Mouse (Mus musculus): ENCODE measurements at regions not wholly inside any gene's neighbourhood (a gene's known extent, or its start where the extent isn't known, plus 50 kb on each side); places are given as distances from the start of the nearest gene placed in this dataset.

DNA sequence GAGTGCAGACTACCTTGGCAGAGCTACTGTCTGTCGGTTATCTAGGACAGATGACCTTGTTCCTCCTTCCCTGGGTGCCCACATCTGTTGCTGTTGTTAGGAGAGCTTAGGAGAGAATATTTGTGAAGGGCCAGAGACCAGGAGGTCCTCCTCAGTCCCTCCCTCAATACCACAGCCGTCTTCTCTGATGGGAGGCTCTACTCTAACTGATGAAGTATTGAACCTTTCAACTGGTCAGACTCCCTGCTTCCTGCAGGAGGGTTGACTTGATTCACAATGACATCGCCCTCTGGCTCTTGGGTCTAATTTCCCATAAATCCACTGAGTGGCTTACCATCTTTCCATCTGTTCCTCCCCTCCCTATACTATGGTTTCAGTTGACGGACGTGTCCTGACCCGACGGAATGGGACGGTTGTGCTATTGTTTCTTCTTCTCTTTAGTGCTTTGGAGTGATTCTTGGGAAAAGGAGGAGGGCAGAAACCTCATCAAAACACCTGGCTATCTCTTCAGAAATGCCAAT is 253.3 kb downstream of the Cd83 start:
- no peak for DNase-seq (ENCODE audit: low spot score in 2 of 2)

DNA sequence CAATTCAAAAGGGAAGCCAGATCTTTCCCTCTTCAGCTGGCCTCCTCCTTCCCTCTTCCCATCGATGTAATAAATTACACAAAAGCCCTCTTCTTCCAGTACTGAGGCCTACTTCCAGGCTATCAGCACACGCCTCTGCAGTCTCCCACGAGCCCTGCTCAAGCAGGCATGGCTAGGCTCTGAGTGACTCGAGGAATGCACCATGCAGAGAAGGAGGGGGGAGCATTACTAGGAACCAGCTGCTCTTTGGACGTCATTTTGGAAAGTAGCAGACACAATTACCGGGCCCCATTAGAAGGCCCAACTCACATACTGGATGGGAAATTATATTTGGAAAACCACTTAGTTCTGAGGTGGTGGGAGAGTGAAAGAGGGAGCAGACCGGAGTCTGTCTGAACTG is 253.7 kb downstream of the Cd83 start:
- DNase-seq (ENCODE audit: low spot score in 2 of 2), result no peak

DNA sequence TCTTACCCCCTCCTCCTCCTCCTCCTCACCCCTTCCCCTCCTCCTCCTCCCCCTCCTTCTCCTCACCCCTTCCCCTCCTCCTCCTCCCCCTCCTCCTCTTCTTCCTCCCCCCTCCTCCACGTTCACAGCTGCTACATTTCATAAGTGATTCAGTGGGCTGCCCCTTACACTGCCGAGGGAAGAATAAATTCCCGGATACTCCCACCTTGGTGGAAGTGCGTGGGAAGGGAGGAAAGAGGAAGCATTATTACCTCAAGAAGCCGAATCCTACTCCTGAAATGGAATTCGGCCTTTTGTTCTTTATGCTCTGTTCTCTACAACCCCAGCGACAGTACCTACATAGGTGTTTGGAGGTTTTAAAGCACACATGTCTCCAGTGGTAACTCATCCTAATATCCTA is 256.1 kb downstream of the Cd83 start:
- DNase-seq (ENCODE audit: low spot score in 2 of 2), result no peak

DNA sequence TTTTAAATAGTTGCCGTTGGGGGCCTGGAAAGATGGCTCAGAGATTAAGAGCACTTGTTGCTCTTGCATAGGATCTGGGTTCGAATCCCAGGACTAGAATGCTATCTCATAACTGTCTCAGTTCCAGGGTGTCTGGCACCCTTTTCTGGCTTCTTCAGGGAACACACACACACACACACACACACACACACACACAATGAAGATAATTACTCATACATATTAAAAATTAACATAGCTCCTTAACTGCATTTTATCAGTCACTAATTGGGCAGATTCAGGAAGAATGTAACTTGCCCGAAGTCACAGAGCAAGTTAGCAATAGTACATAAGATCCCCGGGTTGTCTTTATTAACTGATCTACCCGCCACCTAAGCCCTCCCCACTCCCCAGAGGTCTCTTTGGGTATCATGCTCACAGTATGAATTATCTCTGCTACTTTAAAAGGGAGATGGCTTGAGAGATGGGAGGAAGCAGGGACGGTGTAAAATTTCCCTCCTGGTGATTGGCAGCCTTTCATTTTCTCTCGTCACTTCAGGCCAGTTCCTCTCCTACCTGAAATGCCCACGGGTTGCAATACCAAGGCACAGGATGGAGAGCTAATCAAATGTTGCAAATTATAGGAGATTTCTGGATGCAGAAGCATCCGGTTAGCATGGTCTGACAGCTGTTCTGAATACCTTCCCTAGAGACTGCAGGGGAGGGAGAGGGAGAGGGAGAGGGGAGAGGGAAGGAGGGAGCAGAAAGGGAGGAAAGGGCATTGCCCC is 258.3 kb downstream of the Cd83 start:
- no peak for DNase-seq (ENCODE audit: low spot score in 2 of 2)

DNA sequence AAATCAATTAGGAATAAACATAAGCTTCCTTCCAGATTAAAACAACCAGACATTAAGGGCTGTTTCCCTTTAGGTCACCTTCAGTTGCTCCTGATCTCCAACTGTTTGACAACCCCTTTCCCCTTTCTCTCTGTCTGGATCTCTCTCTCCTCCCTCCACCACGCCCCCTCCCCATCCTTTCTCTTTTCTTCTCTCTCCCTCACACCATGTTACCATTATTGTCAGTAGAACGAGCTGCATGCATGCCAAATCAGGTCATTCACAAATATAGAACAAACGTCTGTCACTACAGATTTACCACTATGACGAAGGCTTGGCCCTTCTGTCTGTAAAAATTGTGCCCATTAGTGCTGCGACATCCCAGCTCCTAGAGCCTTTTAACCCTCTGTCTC is 258.9 kb downstream of the Cd83 start:
- DNase-seq (ENCODE audit: low spot score in 2 of 2), result no peak

DNA sequence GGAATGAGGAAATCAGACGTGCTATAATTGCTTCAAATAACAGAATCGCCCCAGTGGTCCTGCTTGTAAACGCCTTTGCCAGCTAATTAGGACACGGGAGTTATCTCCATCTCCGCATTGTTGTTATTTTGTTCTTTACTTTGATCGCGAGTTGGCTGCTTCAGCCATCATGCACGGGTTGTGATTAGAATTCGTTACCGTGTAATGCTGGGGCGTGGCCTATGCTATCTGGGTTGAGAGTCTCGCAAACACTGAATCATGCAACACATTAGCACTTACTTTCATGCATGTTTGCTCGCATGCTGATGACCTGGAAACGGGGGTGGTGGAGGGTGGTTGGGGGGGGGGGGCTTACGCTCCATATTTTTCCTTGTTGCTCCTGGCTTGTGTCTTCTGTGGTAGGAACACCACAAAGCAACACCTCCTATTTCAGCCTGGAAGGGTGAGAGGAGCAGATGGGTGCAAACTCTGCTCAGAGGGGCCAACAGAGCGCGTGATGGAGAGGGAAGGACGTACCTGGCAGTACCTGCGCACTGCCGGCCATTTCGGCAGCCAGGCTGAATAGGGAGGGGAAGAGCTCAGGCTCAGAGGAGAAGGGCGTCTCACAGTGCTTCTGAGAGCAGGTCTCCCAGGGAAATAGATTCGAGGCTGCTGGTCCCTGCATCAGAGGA is 260.1 kb downstream of the Cd83 start:
- DNase-seq (ENCODE audit: low spot score in 2 of 2), result no peak

DNA sequence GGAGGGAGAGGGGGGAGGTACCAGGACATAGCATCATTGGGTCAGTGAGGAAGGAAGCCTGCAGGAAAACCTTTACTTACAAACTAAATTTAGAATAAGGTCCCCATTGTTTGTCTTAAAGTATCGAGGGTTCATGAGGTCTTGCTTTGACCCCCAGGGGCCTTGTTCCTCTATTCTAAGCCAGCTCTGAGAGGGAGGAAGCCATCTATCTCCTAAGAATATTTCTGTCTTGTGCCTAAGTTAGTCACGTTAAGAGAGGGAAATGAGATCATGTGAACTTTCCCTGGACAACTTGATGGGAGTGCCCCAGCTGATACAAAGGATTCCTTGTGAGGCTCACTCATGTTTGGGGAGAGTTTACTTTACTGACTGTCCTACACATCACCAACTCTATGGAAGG is 261.9 kb downstream of the Cd83 start:
- DNase-seq (ENCODE audit: low spot score in 2 of 2), result no peak

DNA sequence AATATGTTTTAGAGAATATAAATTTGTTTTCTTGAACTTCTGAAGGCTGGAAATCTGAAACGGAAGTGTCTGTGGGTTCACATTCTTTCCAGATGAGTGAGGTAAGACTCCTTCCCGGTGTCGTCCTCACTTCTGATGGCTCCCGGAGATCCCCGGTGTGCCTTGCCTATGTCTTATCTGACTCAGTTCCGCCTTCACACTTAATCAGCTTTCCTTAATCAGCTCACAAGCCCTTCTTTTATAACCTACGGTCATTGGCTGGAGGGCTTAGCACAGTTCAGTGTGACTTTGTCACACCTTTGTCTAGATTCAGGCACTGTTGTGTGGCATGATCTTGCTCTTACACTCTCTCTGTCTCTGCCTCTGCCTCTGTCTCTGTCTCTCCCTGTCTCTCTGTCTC is 269.6 kb downstream of the Cd83 start:
- DNase-seq (ENCODE audit: low spot score in 2 of 2), result no peak

DNA sequence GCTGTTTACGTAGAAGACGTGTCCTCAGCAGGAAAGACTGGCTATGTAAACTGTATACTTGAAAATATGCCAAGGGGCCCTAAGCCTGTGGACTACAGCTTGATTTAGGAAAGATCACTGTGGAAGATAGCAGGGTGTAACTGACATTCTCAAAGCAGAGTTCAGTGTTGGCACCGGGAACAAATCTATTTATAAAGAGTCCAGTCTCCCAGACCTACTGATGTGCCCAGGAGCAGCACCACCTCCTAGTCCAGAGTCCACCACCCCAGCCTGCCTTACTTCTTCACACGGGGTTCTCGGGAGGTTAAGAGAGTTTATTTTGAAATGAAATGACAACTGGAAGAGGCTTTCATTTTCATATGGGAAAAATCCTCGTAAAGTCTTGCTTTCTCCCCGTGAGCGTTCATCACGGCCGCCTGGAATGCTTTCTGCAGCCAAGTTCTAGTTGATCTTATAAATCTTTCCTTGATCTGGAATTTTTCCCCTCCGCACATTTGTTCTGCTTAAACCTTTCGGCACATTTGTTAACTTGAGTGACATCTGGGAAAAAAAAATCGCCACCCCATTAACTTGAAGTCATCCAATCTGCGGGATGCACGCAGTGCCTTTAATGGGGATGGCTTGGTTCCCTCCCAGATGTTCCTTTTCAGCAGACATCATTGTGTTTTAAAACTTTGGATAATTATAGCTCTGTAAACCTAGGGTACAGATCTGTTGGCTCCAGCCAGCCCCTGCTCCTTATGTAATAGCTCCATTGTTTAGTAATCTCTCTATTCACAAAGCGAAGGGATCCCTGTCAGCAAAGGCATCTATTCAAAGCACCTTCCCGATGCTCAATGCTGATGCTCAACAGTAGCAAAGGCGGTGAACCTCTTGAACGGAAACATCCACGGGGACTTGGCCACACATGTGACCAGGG is 271.3 kb downstream of the Cd83 start:
- DNase-seq (ENCODE audit: low spot score in 2 of 2), result peak in 1 of 2 experiments; percentile 30

DNA sequence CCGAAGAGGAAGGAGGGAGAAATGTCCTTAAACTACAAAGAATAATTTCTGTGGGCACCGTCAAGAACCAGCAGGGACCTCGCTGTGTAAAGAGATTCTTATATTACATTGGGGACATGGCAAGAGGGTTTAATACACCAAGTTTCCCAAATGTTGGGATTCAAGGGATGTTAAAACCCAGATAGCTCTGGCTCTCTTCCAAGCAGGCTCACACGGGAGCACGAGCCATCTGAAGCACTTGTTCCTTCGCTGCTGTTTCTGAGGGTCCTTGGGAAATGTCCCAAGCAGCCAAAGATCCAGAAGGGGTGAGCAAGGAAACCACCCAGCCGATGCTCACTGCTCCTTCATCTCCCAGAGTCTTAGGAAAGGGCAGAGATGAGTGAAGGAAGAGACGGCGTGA is 272.1 kb downstream of the Cd83 start:
- DNase-seq (ENCODE audit: low spot score in 2 of 2), result no peak

DNA sequence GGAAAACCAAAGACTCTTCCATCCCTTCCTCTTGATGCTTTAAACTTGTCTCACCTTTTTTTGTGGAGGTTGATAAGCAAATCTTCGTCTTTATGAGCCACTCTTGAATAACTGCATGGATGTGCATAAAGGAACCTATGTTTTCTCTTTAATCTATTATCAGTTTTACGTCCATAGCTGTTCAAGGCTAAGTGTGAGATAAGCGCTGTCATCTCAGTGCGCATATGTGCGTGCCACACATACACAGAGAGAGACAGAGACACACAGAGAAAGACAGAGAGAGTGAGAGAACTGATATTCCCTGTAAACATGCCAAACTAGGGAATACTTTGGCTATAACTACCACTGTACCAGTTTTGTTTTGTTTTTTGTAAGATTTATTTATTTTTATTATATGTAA is 273.0 kb downstream of the Cd83 start:
- DNase-seq (ENCODE audit: low spot score in 2 of 2), result no peak

DNA sequence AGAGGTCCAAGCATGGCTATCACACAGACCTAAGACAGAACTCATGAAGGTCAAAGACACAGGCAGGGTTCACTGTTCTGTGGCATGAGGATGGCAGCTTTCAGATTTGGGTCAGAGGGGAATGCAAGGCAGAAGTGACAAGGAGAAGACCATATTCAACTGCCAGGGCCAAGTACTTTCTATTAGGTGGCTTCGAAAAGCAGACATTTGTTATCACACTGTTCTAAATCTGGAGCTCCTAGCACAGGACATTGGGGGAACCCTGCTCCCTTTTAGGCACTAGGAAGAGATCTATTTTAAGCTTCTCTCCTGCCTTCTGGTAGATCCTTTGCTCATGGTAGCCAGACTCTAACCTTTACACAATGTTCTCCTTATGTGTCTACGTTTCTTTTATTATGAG is 273.7 kb downstream of the Cd83 start:
- DNase-seq (ENCODE audit: low spot score in 2 of 2), result no peak

DNA sequence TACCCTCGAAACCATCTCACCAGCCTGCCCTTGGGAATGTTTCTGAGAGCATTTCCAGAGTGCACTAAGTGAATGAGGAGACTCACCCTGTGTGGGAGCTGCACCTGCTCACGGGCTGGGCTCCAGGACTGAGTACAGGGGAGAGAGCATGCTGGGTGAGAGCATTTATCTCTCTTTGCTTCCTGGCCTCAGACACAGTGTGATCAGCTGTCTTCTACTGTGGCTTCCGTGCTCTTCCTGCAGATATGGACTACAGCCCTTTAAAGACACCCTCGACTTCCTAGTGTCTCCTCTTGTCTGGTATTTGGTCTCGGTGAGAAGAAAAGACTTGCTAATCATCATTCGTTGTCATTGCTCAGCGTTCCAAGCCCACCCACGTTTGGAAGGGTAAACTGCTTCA is 274.9 kb downstream of the Cd83 start:
- no peak for DNase-seq (ENCODE audit: low spot score in 2 of 2)

DNA sequence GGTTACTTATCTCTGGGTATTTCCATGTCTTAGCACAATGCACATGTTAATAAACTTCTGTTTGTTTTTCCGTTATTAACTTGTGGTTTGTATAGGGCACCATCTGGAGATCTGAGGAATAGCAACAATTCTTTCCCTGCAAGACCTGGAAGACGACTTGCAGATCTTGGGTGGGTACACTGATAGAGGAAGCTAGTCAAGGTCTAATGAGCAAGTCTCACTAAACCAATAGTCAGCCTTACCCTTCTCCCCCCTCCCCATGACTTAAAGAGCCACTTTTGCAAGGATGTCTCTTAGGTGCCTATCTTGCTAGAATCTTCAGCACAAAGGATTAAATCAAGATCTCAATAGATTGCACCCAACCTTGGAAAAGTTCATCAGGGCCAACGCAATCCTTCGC is 276.7 kb downstream of the Cd83 start:
- DNase-seq (ENCODE audit: low spot score in 2 of 2), result no peak

DNA sequence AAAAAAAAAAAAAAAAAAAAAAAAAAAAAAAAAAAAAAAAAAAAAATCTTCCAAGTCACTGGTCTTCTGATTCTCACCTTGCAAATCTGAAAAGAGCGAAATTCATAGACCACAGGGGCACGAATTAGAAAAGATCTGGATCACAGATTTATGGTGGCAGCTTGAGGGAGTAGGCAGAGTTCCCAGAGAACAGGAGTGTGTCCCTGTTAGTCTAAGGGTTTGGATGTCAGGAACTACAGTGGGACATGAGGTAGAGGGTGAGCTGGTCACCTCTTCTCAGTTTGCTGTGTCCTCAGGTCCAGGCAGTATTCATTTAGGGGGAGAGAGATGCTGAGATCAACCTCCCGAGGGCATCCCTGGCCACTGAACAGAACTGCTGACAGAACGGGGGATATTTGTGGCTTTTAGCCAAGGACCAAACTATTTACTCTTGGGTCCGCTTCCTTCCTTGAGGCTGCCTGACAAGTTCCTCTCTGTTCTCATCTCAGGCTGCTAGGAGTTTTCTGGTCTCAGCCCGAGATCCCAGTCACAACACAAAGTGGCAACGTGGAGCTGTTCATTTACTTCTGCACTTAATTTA is 277.2 kb downstream of the Cd83 start:
- no peak for DNase-seq (ENCODE audit: low spot score in 2 of 2)

DNA sequence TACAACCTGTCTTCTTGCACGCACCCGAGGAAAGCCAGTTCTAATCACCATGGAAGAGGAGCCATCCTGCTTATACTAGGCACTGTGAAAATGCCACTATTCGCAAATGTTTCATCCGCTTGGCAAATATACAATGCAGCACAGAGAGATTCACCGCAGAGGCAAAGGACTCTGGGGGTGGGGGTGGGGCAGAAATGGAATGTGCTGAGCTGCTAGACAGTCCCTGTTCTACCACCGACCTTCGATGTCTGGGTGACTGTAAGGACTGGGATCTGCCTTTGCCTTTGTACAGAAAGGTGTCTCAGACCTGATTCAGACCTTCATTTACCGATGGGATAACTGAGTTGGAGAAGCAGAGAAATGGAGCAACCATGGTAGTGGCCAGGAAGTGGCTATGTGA is 278.7 kb downstream of the Cd83 start:
- DNase-seq (ENCODE audit: low spot score in 2 of 2), result no peak

DNA sequence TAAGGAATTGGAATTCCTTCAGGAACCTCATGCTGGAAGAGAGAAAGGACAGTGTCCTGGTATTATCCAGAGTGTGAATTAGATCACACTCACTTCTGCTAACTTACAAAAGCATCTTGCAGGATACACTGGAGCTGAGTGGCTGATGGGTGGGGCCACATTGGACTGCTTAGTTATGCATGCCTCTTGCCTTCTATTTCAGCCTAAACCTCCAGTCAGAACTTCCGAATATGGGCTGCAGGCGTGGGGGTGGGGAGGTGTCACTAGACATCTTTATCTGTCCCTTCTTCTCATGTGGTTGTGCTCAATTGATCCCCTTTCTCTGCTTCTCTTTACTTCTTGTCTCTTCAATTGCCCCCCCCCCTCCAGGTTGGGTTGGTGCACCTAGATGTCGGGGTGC is 279.5 kb downstream of the Cd83 start:
- no peak for DNase-seq (ENCODE audit: low spot score in 2 of 2)

DNA sequence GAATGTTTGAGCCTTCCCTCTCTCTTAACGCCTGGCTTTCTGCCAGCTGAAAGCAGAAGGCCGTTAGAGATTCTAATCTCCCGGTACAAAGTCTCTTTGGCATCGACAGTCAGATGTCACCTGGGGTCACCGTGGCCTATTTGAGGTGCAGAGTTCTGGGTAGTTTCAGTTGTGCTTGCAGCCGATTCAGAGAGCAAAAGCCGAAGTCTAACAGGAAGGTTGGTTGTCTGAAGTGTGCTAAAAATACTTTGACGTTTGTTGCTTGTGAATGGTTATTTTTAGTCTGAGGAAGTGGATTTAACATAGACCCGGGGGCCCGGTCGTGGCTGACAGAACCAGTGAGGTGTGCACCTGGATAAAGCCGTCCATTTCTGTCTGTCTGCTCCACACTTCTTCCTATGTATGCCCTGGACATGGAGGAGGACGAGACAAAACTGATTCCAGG is 281.2 kb downstream of the Cd83 start:
- no peak for DNase-seq (ENCODE audit: low spot score in 2 of 2)

DNA sequence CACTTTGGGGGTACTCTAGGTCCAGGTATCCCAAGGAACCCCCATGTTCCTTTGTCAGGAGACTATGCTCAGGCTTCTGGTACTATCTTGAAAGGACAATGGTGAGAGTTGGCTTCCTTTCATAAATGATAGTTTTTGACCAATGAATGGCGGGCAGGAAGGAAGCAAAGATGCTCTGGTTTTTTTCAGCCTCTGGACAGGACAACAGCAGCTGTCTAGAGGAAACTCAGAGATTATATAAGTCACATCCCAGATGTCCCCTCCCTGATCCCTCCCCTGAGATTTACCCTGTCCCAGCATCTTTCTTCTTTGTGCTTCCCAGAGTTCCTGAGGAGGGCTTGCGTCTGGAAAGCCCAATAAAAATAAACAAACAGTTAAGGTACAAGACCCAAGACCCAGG is 282.7 kb downstream of the Cd83 start:
- no peak for DNase-seq (ENCODE audit: low spot score in 2 of 2)

DNA sequence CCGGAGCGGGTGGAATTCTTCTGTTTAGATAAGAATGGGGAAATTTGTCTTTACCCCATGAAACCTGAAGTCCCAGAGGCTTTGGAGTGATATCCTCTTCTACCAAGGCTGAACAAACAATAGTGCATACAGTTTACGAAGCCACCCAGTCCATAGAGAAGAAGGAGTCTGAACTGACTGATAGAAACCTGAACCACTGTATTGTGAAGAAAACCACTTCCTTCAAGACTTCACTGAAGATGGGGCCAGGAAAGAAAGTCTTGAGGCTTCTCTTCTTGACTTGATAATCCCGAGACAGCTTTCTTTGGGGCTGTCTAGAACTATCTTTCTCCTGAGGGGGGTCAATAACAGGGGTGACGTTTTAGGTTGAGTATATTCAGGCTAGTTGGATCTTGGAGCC is 284.4 kb downstream of the Cd83 start:
- no peak for DNase-seq (ENCODE audit: low spot score in 2 of 2)

DNA sequence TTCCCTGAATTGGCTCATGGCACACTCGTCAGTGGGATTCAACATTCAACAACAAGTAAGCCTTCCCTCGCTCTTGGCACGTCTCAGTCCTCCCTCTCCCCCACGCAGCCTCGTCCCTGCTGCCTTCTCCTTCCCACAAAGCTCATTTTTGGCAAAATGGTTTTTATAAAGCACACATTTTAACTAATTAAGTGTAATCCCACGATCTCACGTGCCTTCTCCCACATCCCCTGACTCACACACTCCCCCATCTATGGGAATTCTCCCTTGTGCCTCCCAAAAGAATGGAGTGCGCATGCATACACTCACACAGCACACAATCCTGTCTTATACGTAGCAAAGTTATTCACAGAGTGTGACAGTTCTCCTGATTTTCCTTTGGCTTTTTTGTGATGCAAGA is 288.5 kb downstream of the Cd83 start:
- no peak for DNase-seq (ENCODE audit: low spot score in 2 of 2)

DNA sequence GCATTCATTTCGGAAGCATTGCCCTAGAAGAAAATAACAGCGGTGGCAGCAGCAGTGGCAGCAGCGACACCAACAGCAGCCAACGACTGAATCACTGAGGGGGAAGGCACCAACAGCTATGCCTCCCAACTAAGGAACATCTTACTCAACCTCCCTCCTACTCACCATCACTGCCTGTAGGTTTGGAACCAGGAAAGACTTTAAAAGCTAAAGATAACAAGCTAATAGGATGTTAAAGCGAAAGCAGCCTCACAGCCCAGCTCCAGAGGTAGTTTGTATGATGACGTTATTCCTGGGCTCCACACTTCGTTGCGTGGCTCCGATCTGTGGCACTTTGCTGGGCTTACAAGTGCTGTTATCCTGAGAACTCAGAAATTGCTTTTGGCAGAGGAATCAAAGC is 289.6 kb downstream of the Cd83 start:
- DNase-seq (ENCODE audit: low spot score in 2 of 2), result no peak

Measured in urinary bladder, postnatal 4 days (tissue).